Mouse (Mus musculus) B cell, adult 62 days (primary cell): ENCODE measurements around the gene 5330417C22Rik. TPM values are rescaled to one million over a fixed set of nuclear protein-coding genes. Genes with fewer than 3 reads are reported as not detected.

Experiments
- total RNA-seq: library from RNA; stranded (reverse); gene quantifications from 4 replicates; pipeline ENCODE4 v1.2.4, GENCODE M21; 2023

The 5330417C22Rik gene
- total RNA-seq: 0.09 to 0.13 TPM in 2 of 4 replicates, not detected in the others

GRCm38 (mm10) chr3:108536517-108537260 is at the start of gene 5330417C22Rik:
Gene 5330417C22Rik, minus strand, starts transcription at chr3:108536536.

GRCm38 (mm10) chr3:108571443-108572294 is 35.3 kb upstream of the 5330417C22Rik start, which contains the start of gene Taf13:
Gene Taf13, plus strand, starts transcription at chr3:108571698.

GRCm38 (mm10) chr3:108562133-108562730 is 25.9 kb upstream of the 5330417C22Rik start, which contains the start of gene Tmem167b:
Gene Tmem167b, minus strand, starts transcription at chr3:108562466.

GRCm38 (mm10) chr3:108533951-108534350 is 2.4 kb downstream of the 5330417C22Rik start, which contains the start of gene 1700013F07Rik:
Gene 1700013F07Rik, plus strand, starts transcription at chr3:108534150.

GRCm38 (mm10) chr3:108444698-108445365 is 91.5 kb downstream of the 5330417C22Rik start, which contains the start of gene Sars:
Gene Sars, minus strand, starts transcription at chr3:108445209.

GRCm38 (mm10) chr3:108414857-108415830 is 121.2 kb downstream of the 5330417C22Rik start, which contains the start of gene Celsr2:
Gene Celsr2, minus strand, starts transcription at chr3:108415552.

Other genes with a start within 250 kb of the 5330417C22Rik start
- not detected in 4 replicates for gene Mybphl, start 171.6 kb downstream of the 5330417C22Rik start, total RNA-seq
- 0.35 to 2.1 TPM (median 0.72 TPM) in 4 replicates for gene Psrc1, start 152.7 kb downstream of the 5330417C22Rik start, total RNA-seq
- 4.4 to 6.8 TPM (median 4.9 TPM) in 4 replicates for gene Celsr2, start 121.0 kb downstream of the 5330417C22Rik start, total RNA-seq
- gene Sars, start 91.3 kb downstream of the 5330417C22Rik start, total RNA-seq: 116 to 136 TPM (median 133 TPM) in 4 replicates
- not detected in 4 replicates for gene 1700013F07Rik, start 2.4 kb downstream of the 5330417C22Rik start, total RNA-seq
- 39.8 to 42.2 TPM (median 40.4 TPM) in 4 replicates for gene Tmem167b, start 25.9 kb upstream of the 5330417C22Rik start, total RNA-seq
- gene Taf13, start 35.2 kb upstream of the 5330417C22Rik start, total RNA-seq: 29.1 to 36.1 TPM (median 34.6 TPM) in 4 replicates
- 17.0 to 30.3 TPM (median 21.7 TPM) in 4 replicates for gene Wdr47, start 54.7 kb upstream of the 5330417C22Rik start, total RNA-seq
- gene Clcc1, start 117.4 kb upstream of the 5330417C22Rik start, total RNA-seq: 31.9 to 44.0 TPM (median 39.7 TPM) in 4 replicates
- 0.26 to 1.1 TPM (median 0.53 TPM) in 3 of 4 replicates, not detected in the other for gene Gpsm2, start 185.8 kb upstream of the 5330417C22Rik start, total RNA-seq
- gene Aknad1, start 203.1 kb upstream of the 5330417C22Rik start, total RNA-seq: not detected in 4 replicates